Comparison of ENCODE assay signal across 8 mouse cellular contexts in genomic region chr13:34278288-34278701, GRCm38 (mm10).
DNase-seq lines count a peak whose midpoint lies in the region; ATAC-seq lines count a peak whose summit lies in the region.

No protein-coding gene starts in this region.

- ATAC-seq in granulocyte monocyte progenitor cell, adult 5-6 weeks (replicated peaks; ENCODE audit: poor library complexity, severe bottlenecking), result peak; percentile 65

- DNase-seq in heart, adult 11 months, result peak; percentile 86
- DNase-seq in heart, postnatal 25 days (ENCODE audit: low spot score), result no peak
- peak; percentile 19 for DNase-seq in 3T3-L1 (ENCODE audit: low read depth, low spot score)
- DNase-seq in mesoderm, embryonic 11.5 days (ENCODE audit: low read depth, low spot score), result peak; percentile 61
- no peak for DNase-seq in adrenal gland, adult 2 months
- no peak for DNase-seq in spleen, postnatal 10 days (ENCODE audit: low spot score in 2 of 2)
- no peak for DNase-seq in cerebellum, adult 18-20 months

- intact Hi-C loops in heart, postnatal 25 days (cut with DNase I), result no loop called here

Comparison
In these comparisons a context has a peak if more than half of its experiments do, and no peak if none do; other contexts are left out.
1. DNase-seq: peak in heart, adult 11 months (single experiment), 3T3-L1 (single experiment) and mesoderm, embryonic 11.5 days (single experiment); none in heart, postnatal 25 days (single experiment), adrenal gland, adult 2 months (single experiment), spleen, postnatal 10 days (0 of 2) and cerebellum, adult 18-20 months (0 of 2).